In genomic region chr11:72002138-72002853, GRCm38 (mm10) we compare ENCODE assay signal across 9 mouse cellular contexts. TPM values are rescaled to one million over a fixed set of nuclear protein-coding genes. Genes with fewer than 3 reads are reported as not detected.
DNase-seq lines count a peak whose midpoint lies in the region; ATAC-seq and TF ChIP-seq lines count a peak whose summit lies in the region.
"Had no signal": no experiment of that assay in that cellular context is flagged by ENCODE, and none has a peak within 500 bp of the region (broad histone marks: within the 10 kb centered on the region; RNA-seq: fewer than 3 reads in every experiment).

No protein-coding gene starts in this region.

- DNase-seq in forebrain, postnatal 0 days: no peak
- no peak for DNase-seq in midbrain, postnatal 0 days (ENCODE audit: low spot score)
- peak; percentile 76 to 77 for DNase-seq in cerebellum, postnatal 14 days
- no peak for DNase-seq in MN1 (ENCODE audit: low spot score)
- no peak for DNase-seq in right cerebral cortex, postnatal 14 days

- H3K9ac ChIP-seq in forebrain, postnatal 0 days: no peak overlapping the region
- no peak overlapping the region for H3K9ac ChIP-seq in forebrain, embryonic 15.5 days (replicated peaks)
- H3K9ac ChIP-seq in midbrain, postnatal 0 days (replicated peaks; ENCODE audit: low read length, poor library complexity, severe bottlenecking): no peak overlapping the region
- H3K9ac ChIP-seq in midbrain, embryonic 13.5 days (replicated peaks): no peak overlapping the region
- H3K9ac ChIP-seq: limb, embryonic 15.5 days had no signal

- H3K4me1 ChIP-seq in forebrain, postnatal 0 days (ENCODE audit: insufficient read depth): no peaks in the 10 kb centered on the region
- peaks cover 12% of the 10 kb centered on the region for H3K4me1 ChIP-seq in forebrain, embryonic 15.5 days
- H3K4me1 ChIP-seq in midbrain, postnatal 0 days (ENCODE audit: insufficient read depth, low read length): 0 out of 2 replicates have a peak, but pooled peaks cover under 1% of the 10 kb centered on the region
- peaks cover 2% of the 10 kb centered on the region; the same call in 1 of the 2 replicates for H3K4me1 ChIP-seq in midbrain, embryonic 13.5 days (replicated peaks)
- no peaks in the 10 kb centered on the region for H3K4me1 ChIP-seq in olfactory bulb, adult 2 months (ENCODE audit: control insufficient read depth, insufficient read depth, low read length)
- H3K4me1 ChIP-seq: limb, embryonic 15.5 days had no signal

- H3K27ac ChIP-seq in forebrain, postnatal 0 days (ENCODE audit: low read depth, low read length): no peak overlapping the region
- no peak overlapping the region for H3K27ac ChIP-seq in forebrain, embryonic 15.5 days (replicated peaks)
- H3K27ac ChIP-seq in midbrain, postnatal 0 days (ENCODE audit: low read depth, low read length): no peak overlapping the region
- no peak overlapping the region for H3K27ac ChIP-seq in midbrain, embryonic 13.5 days
- H3K27ac ChIP-seq in olfactory bulb, adult 2 months (ENCODE audit: insufficient read depth, low read depth, low read length): no peak overlapping the region
- H3K27ac ChIP-seq: limb, embryonic 15.5 days had no signal

- no peaks in the 10 kb centered on the region for H3K9me3 ChIP-seq in forebrain, postnatal 0 days (ENCODE audit: low read length)
- H3K9me3 ChIP-seq in forebrain, embryonic 15.5 days: no peaks in the 10 kb centered on the region
- H3K9me3 ChIP-seq in midbrain, postnatal 0 days (ENCODE audit: low read length): no peaks in the 10 kb centered on the region
- H3K9me3 ChIP-seq in midbrain, embryonic 13.5 days: no peaks in the 10 kb centered on the region
- H3K9me3 ChIP-seq: limb, embryonic 15.5 days had no signal

- TF ChIP-seq POLR2A in olfactory bulb, adult 2 months (IDR thresholded peaks at IDR 0.05; ENCODE audit: insufficient read depth, low read depth, low read length): no peak

- H3K27me3 ChIP-seq in forebrain, postnatal 0 days (ENCODE audit: insufficient read depth, low read length): no peaks in the 10 kb centered on the region
- H3K27me3 ChIP-seq in forebrain, embryonic 15.5 days: no peaks in the 10 kb centered on the region
- H3K27me3 ChIP-seq in midbrain, postnatal 0 days (ENCODE audit: insufficient read depth, low read length): no peaks in the 10 kb centered on the region
- no peaks in the 10 kb centered on the region; the same call in 1 of the 2 replicates for H3K27me3 ChIP-seq in midbrain, embryonic 13.5 days
- H3K27me3 ChIP-seq: limb, embryonic 15.5 days had no signal

- WGBS in forebrain, postnatal 0 days: 46% methylated on average over 13 of the region's 13 CpGs
- 49% methylated on average over 13 of the region's 13 CpGs for WGBS in forebrain, embryonic 15.5 days
- 49% methylated on average over 13 of the region's 13 CpGs for WGBS in midbrain, postnatal 0 days
- 51% methylated on average over 13 of the region's 13 CpGs for WGBS in midbrain, embryonic 13.5 days
- 52% methylated on average over 13 of the region's 13 CpGs for WGBS in olfactory bulb, adult 2 months

- H3K4me2 ChIP-seq in forebrain, postnatal 0 days (ENCODE audit: low read depth): no peak overlapping the region
- no peak overlapping the region for H3K4me2 ChIP-seq in forebrain, embryonic 15.5 days (replicated peaks)
- H3K4me2 ChIP-seq in midbrain, postnatal 0 days (ENCODE audit: low read depth, low read length, poor library complexity, severe bottlenecking): no peak overlapping the region
- H3K4me2 ChIP-seq in midbrain, embryonic 13.5 days (replicated peaks): no peak overlapping the region
- H3K4me2 ChIP-seq: limb, embryonic 15.5 days had no signal

- no peak overlapping the region for H3K4me3 ChIP-seq in forebrain, postnatal 0 days (ENCODE audit: low read depth, low read length)
- H3K4me3 ChIP-seq in forebrain, embryonic 15.5 days: no peak overlapping the region
- H3K4me3 ChIP-seq in midbrain, postnatal 0 days (ENCODE audit: low read depth, low read length): no peak overlapping the region
- H3K4me3 ChIP-seq in midbrain, embryonic 13.5 days (replicated peaks): no peak overlapping the region
- no peak overlapping the region for H3K4me3 ChIP-seq in olfactory bulb, adult 2 months (ENCODE audit: insufficient read depth, low read depth, low read length)
- H3K4me3 ChIP-seq: limb, embryonic 15.5 days had no signal

- no peak for ATAC-seq in forebrain, postnatal 0 days
- no peak for ATAC-seq in forebrain, embryonic 15.5 days (replicated peaks)
- no peak for ATAC-seq in midbrain, postnatal 0 days (ENCODE audit: low FRiP score)
- ATAC-seq in midbrain, embryonic 13.5 days: no peak

- peak; percentile 58 for TF ChIP-seq CTCF in forebrain, postnatal 0 days (IDR thresholded peaks at IDR 0.05; ENCODE audit: low read depth)
- peak; percentile 61 for TF ChIP-seq CTCF in midbrain, postnatal 0 days (IDR thresholded peaks at IDR 0.05)
- TF ChIP-seq CTCF in olfactory bulb, adult 2 months (IDR thresholded peaks at IDR 0.05; ENCODE audit: insufficient read depth, low read depth, low read length): peak; percentile 51

- no peaks in the 10 kb centered on the region for H3K36me3 ChIP-seq in forebrain, postnatal 0 days (ENCODE audit: insufficient read depth)
- no peaks in the 10 kb centered on the region for H3K36me3 ChIP-seq in forebrain, embryonic 15.5 days
- H3K36me3 ChIP-seq in midbrain, postnatal 0 days (ENCODE audit: insufficient read depth, low read length): no peaks in the 10 kb centered on the region
- H3K36me3 ChIP-seq in midbrain, embryonic 13.5 days: no peaks in the 10 kb centered on the region
- H3K36me3 ChIP-seq: limb, embryonic 15.5 days had no signal

RNA-seq across cellular contexts. Expression of gene Aipl1, which starts 35.0 kb away (rescaled TPM):
- total RNA-seq in forebrain, postnatal 0 days (2014; rRNA removed): 0.19 and 0.31 TPM in 2 replicates
- 0.23 and 0.33 TPM in 2 replicates for polyA plus RNA-seq in forebrain, postnatal 0 days (2015; fragmentation: Nextera tagmentation; extraction: Ambion mirVana)
- polyA plus RNA-seq in forebrain, embryonic 15.5 days (2015; fragmentation: Nextera tagmentation; extraction: Ambion mirVana): 0.23 and 0.42 TPM in 2 replicates
- total RNA-seq in midbrain, postnatal 0 days (2014; rRNA removed): 0.47 and 0.55 TPM in 2 replicates
- 0.50 and 0.51 TPM in 2 replicates for polyA plus RNA-seq in midbrain, postnatal 0 days (2015; fragmentation: Nextera tagmentation; extraction: Ambion mirVana)
- 0.43 and 0.63 TPM in 2 replicates for polyA plus RNA-seq in midbrain, embryonic 13.5 days (2015; fragmentation: Nextera tagmentation; extraction: Ambion mirVana)
- polyA plus RNA-seq in olfactory bulb, adult 2 months (2012; ENCODE audit: insufficient read depth, insufficient read length, low replicate concordance, missing spikeins): not detected in 2 replicates

RNA-seq across cellular contexts. Expression of gene Pimreg, which starts 39.5 kb away (rescaled TPM):
- 13.2 and 14.9 TPM in 2 replicates for total RNA-seq in forebrain, postnatal 0 days (2014; rRNA removed)
- polyA plus RNA-seq in forebrain, postnatal 0 days (2015; fragmentation: Nextera tagmentation; extraction: Ambion mirVana): 20.6 and 22.0 TPM in 2 replicates
- polyA plus RNA-seq in forebrain, embryonic 15.5 days (2015; fragmentation: Nextera tagmentation; extraction: Ambion mirVana): 80.9 and 88.0 TPM in 2 replicates
- 10.2 and 10.9 TPM in 2 replicates for total RNA-seq in midbrain, postnatal 0 days (2014; rRNA removed)
- 11.5 and 13.0 TPM in 2 replicates for polyA plus RNA-seq in midbrain, postnatal 0 days (2015; fragmentation: Nextera tagmentation; extraction: Ambion mirVana)
- 79.0 and 80.7 TPM in 2 replicates for polyA plus RNA-seq in midbrain, embryonic 13.5 days (2015; fragmentation: Nextera tagmentation; extraction: Ambion mirVana)
- not detected in 2 replicates for polyA plus RNA-seq in olfactory bulb, adult 2 months (2012; ENCODE audit: insufficient read depth, insufficient read length, low replicate concordance, missing spikeins)

Comparison
In these comparisons a context has a peak if more than half of its experiments do, and no peak if none do; other contexts are left out.
1. DNase-seq: peak in cerebellum, postnatal 14 days (2 of 2); none in forebrain, postnatal 0 days (single experiment), midbrain, postnatal 0 days (single experiment), MN1 (single experiment) and right cerebral cortex, postnatal 14 days (single experiment).
2. Peak in every context shown above with its lines, with median percentiles within 50 percentile points of each other: CTCF ChIP-seq.